Mouse (Mus musculus): ENCODE results near the gene Rnft2. TPM values are rescaled to one million over a fixed set of nuclear protein-coding genes. Genes with fewer than 3 reads are reported as not detected.
A peak's percentile ranks its signal among the peaks of the same experiment; 100 is the strongest.

Gene Rnft2
- 1 to 10 TPM in 1 of 2 experiments, under 1 TPM in 1; 0.90 to 1.6 TPM for total RNA-seq (2021)
- long read RNA-seq, experiment 1: 0 reads
- long read RNA-seq, experiment 2: 0 reads

GRCm38 (mm10) chr5:118244606-118245443 is at the start of gene Rnft2, which contains the start of gene 2410131K14Rik:
Gene Rnft2, minus strand, starts transcription at chr5:118245116.
Gene 2410131K14Rik, plus strand, starts transcription at chr5:118245227.
- DNase-seq (ENCODE audit: low spot score): peak; percentile 100

GRCm38 (mm10) chr5:118294086-118294864 is 49.4 kb upstream of the Rnft2 start:
- DNase-seq (ENCODE audit: low spot score): peak; percentile 91

- DNase-seq (ENCODE audit: low spot score): no peak
Measured at GRCm38 (mm10) chr5:118292476-118292875, 47.6 kb upstream of the Rnft2 start.

- no peak for DNase-seq (ENCODE audit: low spot score)
Measured at GRCm38 (mm10) chr5:118291453-118291852, 46.5 kb upstream of the Rnft2 start.

GRCm38 (mm10) chr5:118277741-118278495 is 33.0 kb upstream of the Rnft2 start:
- no peak for DNase-seq (ENCODE audit: low spot score)

- no peak for DNase-seq (ENCODE audit: low spot score)
Measured at GRCm38 (mm10) chr5:118276711-118277110, 31.8 kb upstream of the Rnft2 start.

GRCm38 (mm10) chr5:118276281-118276680 is 31.4 kb upstream of the Rnft2 start:
- DNase-seq (ENCODE audit: low spot score): no peak

GRCm38 (mm10) chr5:118274546-118274945 is 29.6 kb upstream of the Rnft2 start:
- DNase-seq (ENCODE audit: low spot score): no peak

GRCm38 (mm10) chr5:118273446-118273845 is 28.5 kb upstream of the Rnft2 start:
- no peak for DNase-seq (ENCODE audit: low spot score)

- DNase-seq (ENCODE audit: low spot score): no peak
Measured at GRCm38 (mm10) chr5:118271449-118272110, 26.7 kb upstream of the Rnft2 start.

GRCm38 (mm10) chr5:118268987-118269386 is 24.1 kb upstream of the Rnft2 start:
- peak; percentile 89 for DNase-seq (ENCODE audit: low spot score)

- no peak for DNase-seq (ENCODE audit: low spot score)
Measured at GRCm38 (mm10) chr5:118266309-118266708, 21.4 kb upstream of the Rnft2 start.

GRCm38 (mm10) chr5:118265366-118265765 is 20.4 kb upstream of the Rnft2 start:
- DNase-seq (ENCODE audit: low spot score): no peak

GRCm38 (mm10) chr5:118264279-118264678 is 19.4 kb upstream of the Rnft2 start:
- DNase-seq (ENCODE audit: low spot score): no peak

- no peak for DNase-seq (ENCODE audit: low spot score)
Measured at GRCm38 (mm10) chr5:118262418-118262817, 17.5 kb upstream of the Rnft2 start.

- DNase-seq (ENCODE audit: low spot score): no peak
Measured at GRCm38 (mm10) chr5:118261181-118261580, 16.3 kb upstream of the Rnft2 start.

GRCm38 (mm10) chr5:118260642-118261041 is 15.7 kb upstream of the Rnft2 start:
- no peak for DNase-seq (ENCODE audit: low spot score)

- no peak for DNase-seq (ENCODE audit: low spot score)
Measured at GRCm38 (mm10) chr5:118260055-118260454, 15.1 kb upstream of the Rnft2 start.

- DNase-seq (ENCODE audit: low spot score): no peak
Measured at GRCm38 (mm10) chr5:118259636-118260035, 14.7 kb upstream of the Rnft2 start.

GRCm38 (mm10) chr5:118259152-118259551 is 14.2 kb upstream of the Rnft2 start:
- no peak for DNase-seq (ENCODE audit: low spot score)

- DNase-seq (ENCODE audit: low spot score): no peak
Measured at GRCm38 (mm10) chr5:118256981-118257380, 12.1 kb upstream of the Rnft2 start.

Measured in gastrocnemius, adult 18-20 months (tissue).